Mouse (Mus musculus) cerebral cortex, adult 2 months (tissue): ENCODE results near the gene Plppr3.

Source experiments
- WGBS: fragments of 180-500 bp; shearing (Covaris S2); methylation state at CpG from one replicate; pipeline ENCODE4 v1.1.7; 2018; 5-methylcytosine and 5-hydroxymethylcytosine counted together

Gene Plppr3

DNA sequence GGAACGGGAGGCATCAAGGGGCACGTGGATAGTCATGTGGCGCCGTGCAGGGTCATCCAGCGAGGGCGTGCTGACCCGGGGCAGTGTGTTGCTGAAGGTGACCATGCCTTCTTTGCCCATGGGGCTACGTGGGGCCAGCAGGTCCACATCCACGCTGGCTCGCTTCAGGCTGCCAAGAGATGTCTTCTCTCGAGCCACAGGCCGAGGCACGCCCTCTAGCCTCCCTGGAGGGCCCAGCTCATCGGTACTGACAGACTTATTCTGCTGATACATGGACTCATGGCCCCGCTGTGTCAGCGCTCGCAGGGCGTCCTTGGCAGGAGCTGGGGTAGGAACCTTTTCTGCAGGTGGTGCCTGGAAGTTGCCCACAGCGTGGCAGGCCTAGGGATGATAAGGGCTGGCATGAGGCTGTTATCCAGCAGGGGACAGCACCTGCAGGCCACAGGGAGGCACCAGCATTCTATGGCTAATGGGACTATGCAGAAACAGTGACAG, 8.6 kb downstream of the Plppr3 start:
- WGBS = 73% methylated on average over 19 of the region's 19 CpGs

DNA sequence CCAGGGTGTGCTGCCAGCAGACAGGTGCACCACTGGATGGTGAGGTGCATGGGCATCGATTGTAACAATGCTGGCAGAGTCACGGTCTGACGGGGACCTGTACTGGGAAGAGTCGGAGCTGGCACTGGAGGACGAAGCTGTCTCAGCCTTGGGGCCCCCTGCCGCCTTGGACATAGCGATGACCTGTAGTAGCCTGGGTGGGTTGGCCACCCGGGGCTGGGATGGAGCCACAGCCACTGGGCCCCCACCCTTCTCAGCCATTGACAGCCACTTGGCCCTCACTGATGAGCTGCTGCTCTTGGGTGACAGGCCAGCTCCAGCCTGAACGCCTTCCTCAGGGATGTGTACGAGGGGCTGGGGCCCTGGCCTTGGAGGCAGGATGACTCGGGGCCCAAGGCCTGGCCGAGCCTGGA, 9.2 kb downstream of the Plppr3 start:
- 54% methylated on average over 12 of the region's 12 CpGs for WGBS

DNA sequence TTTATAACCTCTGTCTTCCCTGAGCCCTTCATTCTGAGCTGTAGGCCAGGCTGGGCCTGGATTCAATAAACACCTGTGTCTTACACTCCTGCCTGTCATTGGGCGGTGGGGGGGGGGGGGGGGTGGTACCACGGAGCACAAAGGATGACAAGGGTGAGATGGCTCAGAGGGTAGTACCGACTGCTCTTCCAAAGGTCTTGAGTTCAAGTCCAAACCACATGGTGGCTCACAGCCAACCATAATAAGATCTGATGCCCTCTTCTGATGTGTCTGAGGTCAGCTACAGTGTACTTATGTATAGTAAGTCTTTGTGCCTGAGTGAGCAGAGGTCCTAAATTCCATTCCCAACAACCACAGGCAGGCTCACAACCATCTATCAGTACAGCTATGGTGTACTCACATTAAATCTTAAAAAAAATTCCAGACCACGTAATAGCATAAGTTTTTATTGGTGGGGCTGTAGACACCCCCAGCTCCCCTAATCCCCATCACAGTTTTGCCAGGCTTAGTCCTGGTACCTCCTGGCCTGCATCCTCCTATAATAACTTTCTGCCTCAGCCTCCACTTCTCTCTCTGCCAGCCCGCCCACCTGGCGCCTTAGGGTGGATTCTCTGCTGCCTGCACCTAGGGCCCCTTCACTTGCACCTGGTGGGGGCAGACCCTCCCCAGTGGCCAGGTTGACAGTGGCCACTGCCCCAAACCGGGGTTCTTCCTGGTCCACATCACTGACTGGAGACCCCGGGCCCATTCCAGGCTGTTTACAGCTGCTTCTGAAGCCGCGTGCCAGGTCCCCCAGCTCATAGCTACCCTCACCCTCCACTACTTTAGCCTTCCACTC, 9.9 kb downstream of the Plppr3 start:
- WGBS = 42% methylated on average over 10 of the region's 10 CpGs

DNA sequence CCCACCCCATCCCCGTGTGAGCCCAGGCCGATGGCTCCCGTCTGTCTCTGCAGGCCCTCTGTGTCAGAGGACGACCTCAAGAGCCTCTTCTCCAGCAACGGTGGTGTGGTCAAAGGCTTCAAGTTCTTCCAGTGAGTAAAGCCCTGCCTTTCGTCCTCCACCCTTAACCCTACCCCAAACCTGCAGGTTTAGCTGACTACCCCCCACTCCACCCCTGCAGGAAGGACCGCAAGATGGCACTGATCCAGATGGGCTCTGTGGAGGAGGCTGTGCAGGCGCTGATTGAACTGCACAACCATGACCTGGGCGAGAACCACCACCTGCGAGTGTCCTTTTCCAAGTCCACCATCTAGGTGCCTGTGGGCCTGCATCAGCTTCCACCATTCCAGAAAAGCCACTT, 11.5 kb downstream of the Plppr3 start:
- 63% methylated on average over 10 of the region's 10 CpGs for WGBS

DNA sequence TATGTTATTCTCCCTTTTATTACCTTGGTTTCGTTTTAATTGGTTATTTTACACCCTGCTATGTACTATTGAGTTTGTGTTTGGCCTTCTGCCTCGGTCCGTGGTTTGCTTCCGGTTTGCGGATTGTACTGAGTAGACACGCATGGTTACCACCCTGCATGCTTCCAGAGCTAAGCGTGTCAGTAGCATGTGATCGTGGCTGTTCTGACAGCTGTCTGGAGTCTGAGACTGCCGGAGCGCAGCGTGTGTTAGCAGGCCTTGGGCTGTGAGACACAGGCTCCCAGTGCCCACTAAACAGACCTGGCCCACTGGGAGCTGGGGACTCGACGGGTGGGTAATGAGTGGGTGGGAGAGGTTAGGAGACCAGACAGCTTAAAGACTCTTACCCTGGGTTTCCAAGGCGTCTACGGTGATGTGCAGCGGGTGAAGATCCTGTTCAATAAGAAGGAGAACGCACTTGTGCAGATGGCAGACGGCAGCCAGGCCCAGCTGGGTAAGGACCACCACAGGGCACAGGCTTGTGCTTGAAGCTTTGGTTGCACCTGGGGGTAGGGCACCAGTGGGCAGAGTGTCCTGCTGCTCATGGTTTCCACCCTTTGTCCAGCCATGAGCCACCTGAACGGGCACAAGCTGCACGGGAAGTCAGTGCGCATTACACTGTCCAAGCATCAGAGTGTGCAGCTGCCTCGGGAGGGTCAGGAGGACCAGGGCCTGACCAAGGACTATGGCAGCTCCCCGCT, 12.2 kb downstream of the Plppr3 start:
- 62% methylated on average over 23 of the region's 23 CpGs for WGBS

DNA sequence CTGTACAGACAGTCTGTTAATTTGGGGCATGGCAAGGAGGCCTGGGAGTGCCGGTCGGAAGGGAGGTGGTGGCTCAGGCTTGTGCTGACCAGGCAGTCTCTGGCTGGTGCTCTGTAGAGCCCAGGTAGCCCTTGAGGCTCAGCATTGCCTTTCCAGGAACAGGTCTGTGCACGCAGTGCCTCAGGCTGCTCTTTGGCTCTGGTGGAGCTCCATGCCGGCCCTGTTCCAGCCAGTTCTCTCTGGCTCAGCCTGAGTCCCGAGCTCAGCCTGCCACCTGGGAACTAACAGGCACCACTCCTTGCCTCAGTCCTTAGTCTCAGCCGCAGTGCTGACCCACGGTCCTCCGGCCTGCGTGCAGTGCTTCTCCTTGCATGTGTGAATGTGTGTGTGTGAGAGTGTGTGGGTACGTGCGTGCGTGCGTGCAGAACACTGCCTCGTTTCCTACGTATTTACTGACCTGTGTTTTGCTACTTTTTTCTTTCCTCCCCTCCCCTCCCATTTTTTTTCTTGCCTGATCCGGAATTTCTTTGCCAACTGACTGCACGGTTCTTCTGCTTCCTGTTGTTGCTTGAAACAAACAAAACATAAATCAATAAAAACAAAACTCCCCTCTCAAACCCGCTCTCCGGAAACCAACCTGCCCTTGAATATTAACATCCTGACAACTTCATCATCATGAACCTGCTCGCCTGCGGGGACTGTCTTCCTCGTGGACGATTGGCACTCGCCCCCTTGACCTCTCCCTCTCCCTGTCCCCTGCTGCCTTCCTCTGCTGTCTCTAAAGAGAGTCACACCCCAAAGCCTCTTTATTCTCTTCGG, 13.0 kb downstream of the Plppr3 start:
- 56% methylated on average over 25 of the region's 25 CpGs for WGBS

DNA sequence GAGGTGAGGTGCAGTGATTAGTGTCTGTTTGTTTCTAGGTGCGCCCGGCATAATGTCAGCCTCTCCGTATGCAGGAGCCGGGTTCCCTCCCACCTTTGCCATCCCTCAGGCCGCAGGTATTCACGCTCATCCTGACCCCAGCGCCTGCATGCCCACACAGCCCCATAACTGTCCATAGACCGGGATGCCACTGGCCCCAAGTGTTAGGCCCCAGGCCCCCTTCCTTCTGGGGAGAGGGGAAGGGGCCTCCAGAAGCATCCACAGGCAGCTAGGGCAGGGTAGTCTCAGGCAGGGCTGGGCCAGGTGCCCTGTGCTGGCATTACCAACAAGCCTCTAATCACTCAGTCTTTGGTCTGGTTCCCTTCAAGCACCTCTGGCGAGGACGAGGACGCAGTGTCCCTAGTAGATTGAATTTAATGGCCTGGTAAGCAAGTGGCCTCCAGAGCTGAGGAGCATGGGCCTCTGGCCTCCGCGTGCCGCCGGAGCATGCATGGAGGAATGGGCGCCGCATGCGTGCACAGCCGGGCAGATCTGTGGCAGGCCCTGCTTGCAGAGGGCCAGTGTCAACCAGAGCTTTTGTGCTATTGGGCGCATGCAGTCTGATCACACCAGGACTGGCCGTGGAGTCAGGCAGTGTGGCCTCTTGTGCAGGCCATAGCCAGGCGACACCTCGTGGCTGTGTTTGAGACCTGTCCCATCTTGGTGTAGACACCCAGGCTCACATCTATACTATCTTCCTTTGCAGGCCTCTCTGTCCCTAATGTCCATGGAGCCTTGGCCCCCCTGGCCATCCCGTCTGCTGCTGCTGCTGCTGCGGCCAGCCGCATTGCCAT, 14.1 kb downstream of the Plppr3 start:
- WGBS = 91% methylated on average over 26 of the region's 26 CpGs

DNA sequence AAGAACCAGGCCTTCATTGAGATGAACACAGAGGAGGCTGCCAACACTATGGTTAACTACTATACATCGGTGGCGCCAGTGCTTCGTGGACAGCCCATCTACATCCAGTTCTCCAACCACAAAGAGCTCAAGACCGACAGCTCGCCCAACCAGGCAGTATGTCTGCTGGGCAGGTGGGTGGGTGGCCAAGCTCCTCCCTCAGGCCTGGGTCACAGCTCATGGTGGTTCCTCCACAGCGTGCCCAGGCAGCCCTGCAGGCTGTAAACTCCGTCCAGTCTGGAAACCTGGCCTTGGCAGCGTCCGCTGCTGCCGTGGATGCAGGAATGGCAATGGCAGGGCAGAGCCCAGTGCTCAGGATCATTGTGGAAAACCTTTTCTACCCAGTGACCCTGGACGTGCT, 15.3 kb downstream of the Plppr3 start:
- 61% methylated on average over 11 of the region's 11 CpGs for WGBS

DNA sequence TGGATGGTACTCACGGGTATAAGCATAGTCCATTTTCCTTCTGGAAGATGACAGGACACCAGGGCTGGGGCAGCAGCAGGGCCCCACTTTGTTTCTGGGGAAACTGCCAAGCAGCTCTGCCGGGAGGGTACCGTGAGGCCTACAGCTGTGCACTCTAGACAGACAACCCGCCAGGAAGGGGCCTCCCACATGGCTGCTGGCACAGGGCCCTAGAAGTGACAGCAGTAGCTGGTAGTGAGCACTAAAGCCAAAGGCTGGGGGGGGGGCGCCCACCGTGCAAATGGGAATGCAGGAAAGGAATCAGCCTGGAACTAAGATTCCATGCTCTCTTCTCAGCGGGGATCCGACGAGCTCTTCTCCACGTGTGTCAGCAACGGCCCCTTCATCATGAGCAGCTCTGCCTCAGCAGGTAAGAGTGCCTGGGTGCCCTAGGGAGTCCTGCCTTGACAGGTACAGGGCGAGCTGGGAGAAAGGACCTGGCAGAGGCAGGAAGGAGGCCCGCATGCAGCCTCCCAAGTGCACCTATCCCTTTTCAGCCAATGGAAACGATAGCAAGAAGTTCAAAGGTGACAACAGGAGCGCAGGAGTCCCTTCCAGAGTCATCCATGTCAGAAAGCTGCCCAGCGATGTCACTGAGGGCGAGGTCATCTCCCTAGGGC, 15.9 kb downstream of the Plppr3 start:
- 25% methylated on average over 17 of the region's 17 CpGs for WGBS

DNA sequence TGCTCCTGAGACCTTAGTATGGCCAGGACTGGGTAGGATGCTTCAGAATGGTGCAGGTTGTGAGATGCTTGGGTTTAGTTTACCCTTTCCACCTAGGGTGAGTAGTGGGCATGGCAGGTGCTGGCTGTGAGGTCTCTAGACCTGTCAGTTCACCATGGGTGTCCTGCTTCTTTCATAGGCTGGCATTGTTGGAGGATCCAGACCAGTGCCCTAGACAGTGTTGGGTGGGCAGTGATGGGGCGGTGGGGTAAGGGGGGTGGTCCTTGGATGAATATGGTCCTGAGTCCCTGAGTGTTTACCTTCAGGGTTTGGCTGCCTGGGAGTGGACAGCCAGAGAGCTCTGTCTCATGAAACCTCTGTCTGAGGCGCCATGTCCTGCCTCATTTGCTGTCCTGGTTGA, 16.5 kb downstream of the Plppr3 start:
- WGBS = 56% methylated on average over 2 of the region's 2 CpGs

DNA sequence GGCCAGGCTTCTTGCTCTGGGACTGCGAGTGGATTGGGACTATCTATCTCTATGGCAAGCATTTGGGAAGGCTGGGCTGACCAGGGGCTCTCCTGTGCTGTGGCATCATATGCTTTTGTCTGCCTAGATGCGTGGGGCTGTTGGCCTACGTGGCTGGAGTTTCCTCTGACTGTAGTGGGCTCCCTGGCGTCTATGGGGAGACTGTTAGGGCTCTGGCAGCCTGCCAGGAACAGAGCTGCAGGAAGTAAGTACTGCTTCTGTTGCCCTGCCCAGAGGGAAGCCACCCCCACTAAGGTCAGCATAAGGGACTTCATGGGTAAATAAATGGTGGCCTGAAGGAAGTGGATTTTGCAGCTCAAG, 17.0 kb downstream of the Plppr3 start:
- WGBS = 6% methylated on average over 4 of the region's 4 CpGs

DNA sequence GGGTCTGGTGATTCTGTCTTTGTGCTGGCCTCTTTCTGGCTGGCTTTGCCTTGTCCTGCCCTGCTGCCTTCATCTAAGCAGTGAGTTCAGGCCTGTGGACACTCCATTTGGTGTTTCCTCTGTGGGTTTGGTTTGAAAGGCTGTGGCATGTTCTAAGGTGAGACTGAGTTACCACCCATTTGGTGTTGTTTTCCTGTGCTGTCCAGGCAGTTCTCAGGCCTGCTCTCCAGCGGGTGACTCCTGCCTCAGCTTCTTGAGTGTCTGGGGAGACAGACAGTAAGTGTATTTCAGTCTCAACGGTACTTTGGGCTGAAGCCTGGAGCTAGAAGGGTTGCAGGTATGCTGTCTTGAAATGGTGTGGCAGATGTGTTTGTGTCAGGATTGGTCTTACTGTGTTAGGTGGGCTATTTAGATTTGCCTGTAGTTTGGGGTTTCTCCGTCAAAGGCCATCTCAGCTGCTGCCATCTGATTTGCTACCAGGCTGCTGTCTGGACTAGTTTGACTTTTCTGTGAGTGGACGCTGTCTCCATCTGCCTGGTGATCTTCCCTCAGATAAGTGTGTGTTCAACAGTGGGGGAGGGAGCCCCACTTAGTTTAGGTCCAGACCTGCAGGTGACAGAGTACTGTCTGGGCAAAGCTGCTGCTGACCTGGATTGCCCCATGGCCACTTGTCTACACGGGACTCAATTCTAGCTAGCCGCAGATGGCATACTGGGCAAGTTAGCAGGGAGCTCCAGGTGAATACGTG, 17.6 kb downstream of the Plppr3 start:
- WGBS = 20% methylated on average over 7 of the region's 7 CpGs

DNA sequence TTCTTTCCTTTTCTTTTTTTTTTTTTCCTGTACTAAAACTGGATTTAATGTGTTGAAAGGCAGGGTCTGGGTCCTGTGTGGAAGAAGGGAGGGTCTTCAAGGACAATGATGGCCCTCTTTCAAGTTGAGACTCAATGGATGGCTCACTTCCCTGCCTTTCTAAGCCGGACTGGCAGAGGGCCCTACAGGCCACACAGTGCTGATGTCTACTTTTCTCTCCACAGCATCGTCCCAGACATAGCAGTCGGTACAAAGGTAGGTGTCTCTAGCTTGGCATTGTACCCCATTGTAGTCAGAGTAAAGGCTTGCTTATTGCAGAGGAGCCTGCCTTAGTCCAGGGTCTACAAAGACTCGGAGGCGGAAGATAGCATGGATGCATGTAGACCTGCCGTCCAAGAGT, 18.2 kb downstream of the Plppr3 start:
- 16% methylated on average over 6 of the region's 6 CpGs for WGBS

DNA sequence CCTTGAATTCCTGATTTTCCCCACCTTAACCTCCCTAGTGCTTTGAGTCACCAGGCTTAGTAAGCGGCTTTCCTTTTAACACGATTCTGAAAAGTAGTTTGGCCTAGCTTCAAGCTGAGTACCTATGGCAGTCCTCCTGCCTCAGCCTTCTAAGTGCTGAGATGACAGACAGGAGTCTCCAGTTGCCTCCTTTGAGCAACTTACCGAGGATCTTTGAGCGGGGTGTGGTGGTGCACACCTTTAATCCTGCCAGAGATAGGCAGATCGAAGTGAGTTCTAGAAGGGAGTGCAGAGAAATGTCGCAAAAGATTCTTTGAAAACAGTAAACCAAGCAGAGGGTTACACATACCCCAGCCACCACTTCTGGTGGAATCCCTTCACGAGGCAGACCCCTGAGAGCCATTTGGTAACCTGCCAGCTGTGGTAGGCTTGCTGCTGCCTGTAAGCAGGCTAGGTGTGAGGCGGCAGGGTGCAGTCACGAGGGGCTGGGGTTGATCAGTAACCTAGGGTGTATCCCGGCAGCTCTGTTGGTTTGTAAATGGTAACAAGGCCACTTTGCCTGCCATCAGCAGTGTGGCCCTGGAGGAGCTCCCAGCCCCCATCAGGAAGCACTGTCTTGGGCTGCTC, 18.8 kb downstream of the Plppr3 start:
- WGBS = 2% methylated on average over 10 of the region's 10 CpGs

DNA sequence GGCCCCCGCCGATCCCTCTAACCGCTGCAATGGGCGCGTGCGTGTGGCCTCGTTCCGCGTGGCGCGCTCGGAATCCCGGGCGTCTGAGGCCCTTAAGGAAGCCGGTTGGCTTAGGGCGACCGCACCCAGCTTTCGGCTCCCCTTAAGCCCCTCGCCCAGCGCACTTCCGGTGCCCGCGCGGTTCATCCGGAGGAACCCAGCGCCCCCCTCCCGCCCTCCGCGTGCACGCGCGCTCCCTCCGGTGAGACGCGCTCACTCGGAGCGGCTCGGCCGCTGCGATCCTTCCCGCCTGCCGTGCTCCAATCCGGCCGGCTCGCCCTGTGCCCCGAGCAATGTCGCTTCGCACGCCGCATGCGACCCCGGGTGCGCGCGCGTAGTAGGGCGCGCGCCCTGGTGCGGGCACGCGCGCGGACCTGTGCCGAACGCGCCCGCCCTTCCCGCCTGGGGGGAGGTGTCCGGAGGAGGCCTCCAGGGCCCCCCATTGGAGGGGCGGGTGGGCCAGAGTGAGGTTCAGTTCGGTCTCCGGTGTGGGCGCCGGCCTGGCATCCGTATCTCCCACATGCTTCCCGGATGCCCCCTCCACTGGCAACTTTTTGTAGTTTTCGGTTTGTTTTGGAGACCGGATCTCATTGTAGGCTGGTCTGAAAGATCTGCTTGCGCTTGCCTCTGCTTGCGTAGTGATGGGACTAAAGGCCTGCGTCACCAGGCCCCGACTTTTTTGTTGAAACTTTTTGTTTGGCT, 19.5 kb downstream of the Plppr3 start:
- under 1% methylated on average over 83 of the region's 83 CpGs for WGBS

DNA sequence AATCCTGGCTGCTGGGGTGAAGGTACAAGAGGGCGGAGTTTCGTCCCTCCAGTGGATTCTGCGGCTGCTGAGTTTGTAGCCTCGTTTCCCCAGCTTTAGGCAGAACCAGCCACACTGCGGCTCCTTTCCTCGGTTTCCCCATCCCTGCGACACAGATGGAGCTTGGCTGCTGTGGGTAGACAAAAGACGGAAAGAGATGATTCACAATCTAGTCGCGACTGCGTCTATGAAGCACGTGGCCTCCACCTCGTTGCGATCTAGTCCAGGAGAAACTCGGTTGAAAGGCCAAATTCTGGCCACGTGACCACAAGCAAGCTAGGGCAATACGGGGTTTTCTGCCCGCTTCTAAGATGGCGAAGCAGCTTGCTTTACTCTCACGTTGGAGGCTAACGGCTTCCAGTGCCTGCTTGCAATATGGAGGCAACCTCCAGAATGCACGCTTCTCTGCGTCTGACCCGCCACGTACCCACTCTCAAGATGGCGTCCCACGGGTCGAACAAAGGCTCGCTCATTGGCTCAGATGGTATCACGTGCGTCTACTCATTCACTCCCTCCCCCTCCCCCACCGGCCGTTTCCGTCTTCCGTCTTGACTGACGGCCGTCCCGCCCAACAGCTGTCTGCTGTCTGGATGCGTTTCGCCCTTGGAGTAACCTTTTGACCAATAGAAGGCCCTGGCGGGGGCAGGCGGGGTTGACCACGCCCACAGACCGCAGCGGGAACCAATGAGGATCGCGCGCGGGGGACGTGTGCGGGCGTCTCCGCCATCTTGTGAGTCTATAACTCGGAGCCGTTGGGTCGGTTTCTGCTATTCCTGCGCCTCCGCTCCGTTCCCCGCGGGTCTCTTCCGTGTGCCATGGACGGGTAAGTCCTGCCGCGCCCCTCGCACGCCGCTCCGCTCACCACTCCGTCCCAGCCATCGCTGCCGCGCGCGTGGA, 20.3 kb downstream of the Plppr3 start, which contains the start of gene Ptbp1:
Gene Ptbp1 (plus strand): TSS at position 568 of the 936 bp plus-strand sequence.
- WGBS = under 1% methylated on average over 75 of the region's 75 CpGs

DNA sequence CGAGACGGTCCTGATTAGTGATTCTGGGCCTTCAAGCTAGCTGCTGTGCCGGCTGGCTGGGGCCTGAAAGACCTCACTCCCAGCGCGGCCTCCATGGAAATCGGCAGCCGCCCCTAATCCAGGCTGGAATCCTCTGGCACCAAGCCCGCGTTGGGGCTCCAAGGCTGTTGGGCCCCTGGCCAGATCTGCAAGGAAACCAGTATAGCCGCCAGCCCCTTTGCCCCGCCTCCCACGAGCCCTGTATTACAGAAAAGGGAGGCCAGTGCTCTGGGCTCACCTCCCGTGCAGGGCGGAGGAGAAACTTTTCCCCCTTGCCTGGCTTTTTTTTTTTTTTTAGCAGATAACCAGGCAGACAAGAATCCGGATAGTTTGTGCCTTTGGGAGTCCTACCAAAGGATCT, 21.0 kb downstream of the Plppr3 start:
- 2% methylated on average over 15 of the region's 15 CpGs for WGBS

DNA sequence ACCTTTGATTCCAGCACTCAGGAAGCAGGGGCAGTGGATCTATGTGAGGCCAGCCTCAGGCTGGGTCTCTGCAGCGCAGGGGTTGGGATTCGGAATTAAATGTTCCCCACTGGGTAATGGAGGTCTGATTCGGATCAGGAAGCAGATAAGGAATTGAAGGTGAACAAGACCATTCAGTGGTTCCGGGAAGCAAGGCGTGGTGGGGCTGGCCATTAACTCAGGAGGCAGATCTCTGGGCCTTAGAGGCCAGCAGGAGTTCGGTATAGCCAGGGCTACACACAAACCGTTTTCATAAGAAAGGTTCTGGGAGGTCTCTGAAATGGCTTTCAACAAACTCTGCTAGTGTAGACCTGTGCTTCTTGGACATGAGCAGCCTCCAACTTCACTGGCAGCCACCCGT, 21.6 kb downstream of the Plppr3 start:
- 33% methylated on average over 8 of the region's 8 CpGs for WGBS
